Mouse (Mus musculus) testis, adult 2 months (tissue): ENCODE measurements around the gene P2rx3. TPM values are rescaled to one million over a fixed set of nuclear protein-coding genes. Genes with fewer than 3 reads are reported as not detected.

Experiments used
- H3K27ac ChIP-seq: fragments of 200-500 bp; 2 replicates; pipeline ENCODE4 v1.5.1; 2012; ENCODE audit warnings: low read depth, low read length; ENCODE audit not compliant: control insufficient read depth, insufficient read depth
- H3K27me3 ChIP-seq: fragments of 200-500 bp; 2 replicates; pipeline ENCODE4 v1.6.1; 2012; ENCODE audit warnings: mild to moderate bottlenecking, low read length, moderate library complexity; ENCODE audit not compliant: control insufficient read depth, insufficient read depth
- H3K36me3 ChIP-seq: fragments of 200-500 bp; 2 replicates; pipeline ENCODE4 v1.6.1; 2012; ENCODE audit warnings: mild to moderate bottlenecking, low read length; ENCODE audit not compliant: control insufficient read depth, insufficient read depth
- H3K4me1 ChIP-seq: fragments of 200-500 bp; 2 replicates; pipeline ENCODE4 v1.6.1; 2012; ENCODE audit warnings: low read length; ENCODE audit not compliant: control insufficient read depth, insufficient read depth
- H3K4me3 ChIP-seq: fragments of 200-500 bp; 2 replicates; pipeline ENCODE4 v1.5.1; 2012; ENCODE audit warnings: low read depth, mild to moderate bottlenecking, low read length, moderate library complexity, mixed read lengths; ENCODE audit not compliant: control insufficient read depth
- CTCF ChIP-seq: fragments of 200-500 bp; IDR thresholded peaks from 2 replicates; pipeline ENCODE4 v1.5.1; 2012; ENCODE audit warnings: low read depth, mild to moderate bottlenecking, inconsistent platforms, low read length, moderate library complexity; ENCODE audit not compliant: control insufficient read depth, insufficient read depth, insufficient replicate concordance
- POLR2A ChIP-seq: fragments of 200-500 bp; IDR thresholded peaks from 2 replicates; pipeline ENCODE4 v1.6.1; 2012; ENCODE audit warnings: low read depth, mild to moderate bottlenecking, inconsistent platforms, low read length, moderate library complexity; ENCODE audit not compliant: control insufficient read depth
- polyA plus RNA-seq: library from polyadenylated mRNA; depleted of rRNA; stranded (reverse); fragments of >200 nt; gene quantifications from 2 replicates; pipeline ENCODE4 v1.2.3, GENCODE M21; 2012

P2rx3 gene
- polyA plus RNA-seq, 1 experiment = 103 TPM

DNA sequence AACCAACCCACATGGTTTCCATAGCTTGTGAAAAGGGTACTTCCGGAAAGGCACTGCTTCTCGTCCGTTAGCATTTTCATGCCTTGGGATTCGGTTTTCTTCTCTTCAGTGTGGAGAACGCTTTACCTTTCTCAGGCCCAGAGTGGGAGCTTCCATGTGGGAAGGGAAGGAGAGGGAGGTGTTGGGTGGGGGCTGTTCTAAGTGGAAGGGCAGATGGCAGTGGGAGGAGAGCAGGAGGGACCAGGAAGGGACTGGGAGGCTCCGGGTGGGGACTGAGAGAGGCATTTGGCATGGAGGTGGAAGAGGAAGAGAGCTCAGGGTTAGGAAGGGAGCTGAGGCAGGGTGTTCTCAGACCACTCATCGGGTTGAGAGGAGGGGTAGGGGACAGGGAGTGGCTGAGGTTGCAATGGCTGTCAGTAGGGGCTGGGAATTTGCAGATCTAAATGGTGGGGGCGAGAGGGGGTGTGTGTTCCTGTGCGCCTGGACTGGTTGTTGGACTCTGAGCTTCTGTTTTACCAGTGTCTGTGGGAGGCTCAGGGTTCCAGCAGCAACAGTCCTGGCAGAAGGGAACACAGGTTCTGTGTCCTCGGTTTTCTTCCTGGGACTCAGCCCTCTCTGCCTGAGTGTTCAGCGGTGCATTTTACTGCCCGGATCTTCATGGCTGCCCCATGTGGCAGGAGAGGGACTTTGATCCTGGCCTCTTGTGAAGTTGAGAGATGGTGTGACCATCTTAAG lies 28.0 kb upstream of the P2rx3 start:
- H3K27ac ChIP-seq = no peak overlapping the region
- TF ChIP-seq CTCF = no peak
- no peak for TF ChIP-seq POLR2A
- no peaks in the 10 kb centered on the region; the same call in 1 of the 2 replicates for H3K36me3 ChIP-seq
- peaks cover 4% of the 10 kb centered on the region for H3K4me1 ChIP-seq
- H3K27me3 ChIP-seq = no peaks in the 10 kb centered on the region
- no peak overlapping the region for H3K4me3 ChIP-seq

DNA sequence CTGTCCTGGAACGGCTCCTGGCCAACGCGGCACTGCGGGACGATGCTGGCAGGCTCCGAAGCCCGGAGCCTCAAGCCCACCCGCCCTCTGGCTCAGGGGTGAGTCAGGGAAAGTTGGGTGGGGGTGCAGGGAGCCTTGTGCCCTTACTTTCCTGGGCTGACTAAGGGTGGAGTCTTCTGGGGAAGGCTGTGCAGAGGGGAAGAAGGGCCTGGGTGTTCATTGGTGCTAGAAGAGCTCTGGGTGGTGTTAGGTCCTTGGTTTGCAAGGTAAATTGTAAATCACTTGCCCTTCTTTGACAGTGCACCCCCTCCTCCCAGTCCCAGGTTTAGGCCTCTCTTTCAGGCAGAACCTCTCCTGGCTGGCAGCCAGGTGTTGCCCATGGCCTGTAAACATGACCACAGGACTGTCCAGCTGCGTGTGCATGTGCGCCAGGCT lies 23.9 kb upstream of the P2rx3 start:
- Histone ChIP-seq H3K4me1 (no peaks in the 10 kb centered on the region), H3K36me3 (no peaks in the 10 kb centered on the region; the same call in 1 of the 2 replicates), H3K27me3 (no peaks in the 10 kb centered on the region), H3K27ac (no peak overlapping the region), H3K4me3 (no peak overlapping the region)
- TF ChIP-seq CTCF (no peak), POLR2A (no peak)

DNA sequence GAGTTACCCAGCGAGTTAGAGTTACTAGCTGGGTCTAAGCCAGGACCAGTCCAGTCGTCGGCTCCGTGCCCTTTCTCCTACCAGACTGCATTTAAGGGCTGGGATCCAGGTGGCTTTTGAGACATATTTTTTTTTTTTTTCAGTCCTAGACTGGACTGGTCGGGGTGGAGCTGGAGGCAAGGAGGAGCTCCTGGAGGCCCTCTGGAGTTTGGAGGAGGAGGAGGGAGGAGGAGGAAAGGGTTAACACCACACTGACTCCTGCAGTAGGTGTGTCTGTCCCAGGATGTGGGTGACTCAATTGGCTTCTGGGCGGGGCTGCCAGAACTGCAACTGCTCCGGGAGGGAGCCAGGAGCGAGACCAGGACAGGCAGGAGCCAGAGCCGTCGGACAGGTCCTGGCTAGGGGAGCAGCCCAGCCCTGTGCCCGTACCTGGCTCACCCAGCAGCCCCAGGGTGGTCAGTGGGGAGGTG lies 23.4 kb upstream of the P2rx3 start:
- TF ChIP-seq POLR2A = no peak
- TF ChIP-seq CTCF = no peak
- Histone ChIP-seq H3K36me3 (no peaks in the 10 kb centered on the region; the same call in 1 of the 2 replicates), H3K27ac (no peak overlapping the region), H3K27me3 (no peaks in the 10 kb centered on the region), H3K4me1 (no peaks in the 10 kb centered on the region), H3K4me3 (no peak overlapping the region)

- Histone ChIP-seq H3K4me1 (no peaks in the 10 kb centered on the region), H3K27me3 (no peaks in the 10 kb centered on the region), H3K27ac (no peak overlapping the region), H3K36me3 (no peaks in the 10 kb centered on the region; the same call in 1 of the 2 replicates), H3K4me3 (no peak overlapping the region)
- TF ChIP-seq CTCF (no peak), POLR2A (no peak)
Measured at GRCm38 (mm10) chr2:85059677-85060076, 22.4 kb upstream of the P2rx3 start.

- Histone ChIP-seq H3K4me3 (no peak overlapping the region), H3K36me3 (no peaks in the 10 kb centered on the region), H3K27me3 (no peaks in the 10 kb centered on the region), H3K4me1 (no peaks in the 10 kb centered on the region), H3K27ac (no peak overlapping the region)
- TF ChIP-seq CTCF = no peak
- TF ChIP-seq POLR2A = no peak
Measured at GRCm38 (mm10) chr2:85056711-85057110, 19.4 kb upstream of the P2rx3 start.

GRCm38 (mm10) chr2:85053192-85053816 lies 16.0 kb upstream of the P2rx3 start:
- Histone ChIP-seq H3K27me3 (no peaks in the 10 kb centered on the region), H3K4me3 (no peak overlapping the region), H3K36me3 (no peaks in the 10 kb centered on the region), H3K27ac (no peak overlapping the region), H3K4me1 (peaks cover 10% of the 10 kb centered on the region)
- no peak for TF ChIP-seq POLR2A
- TF ChIP-seq CTCF = no peak

GRCm38 (mm10) chr2:85050746-85051145 lies 13.5 kb upstream of the P2rx3 start:
- no peak for TF ChIP-seq CTCF
- no peak for TF ChIP-seq POLR2A
- Histone ChIP-seq H3K27ac (peak overlapping the region; percentile 40; the same call in 1 of the 2 replicates), H3K27me3 (no peaks in the 10 kb centered on the region), H3K4me1 (peaks cover 10% of the 10 kb centered on the region), H3K4me3 (peak overlapping the region; percentile 8), H3K36me3 (no peaks in the 10 kb centered on the region; the same call in 1 of the 2 replicates)
